Mouse (Mus musculus) WW6 (cell line): ENCODE data around the gene Cnnm2.

ENCODE experiments used
- DNase-seq: peaks from one replicate; pipeline ENCODE4 v3.0.0-alpha.2; 2013; ENCODE audit warnings: low read depth, low spot score

Gene Cnnm2

DNA sequence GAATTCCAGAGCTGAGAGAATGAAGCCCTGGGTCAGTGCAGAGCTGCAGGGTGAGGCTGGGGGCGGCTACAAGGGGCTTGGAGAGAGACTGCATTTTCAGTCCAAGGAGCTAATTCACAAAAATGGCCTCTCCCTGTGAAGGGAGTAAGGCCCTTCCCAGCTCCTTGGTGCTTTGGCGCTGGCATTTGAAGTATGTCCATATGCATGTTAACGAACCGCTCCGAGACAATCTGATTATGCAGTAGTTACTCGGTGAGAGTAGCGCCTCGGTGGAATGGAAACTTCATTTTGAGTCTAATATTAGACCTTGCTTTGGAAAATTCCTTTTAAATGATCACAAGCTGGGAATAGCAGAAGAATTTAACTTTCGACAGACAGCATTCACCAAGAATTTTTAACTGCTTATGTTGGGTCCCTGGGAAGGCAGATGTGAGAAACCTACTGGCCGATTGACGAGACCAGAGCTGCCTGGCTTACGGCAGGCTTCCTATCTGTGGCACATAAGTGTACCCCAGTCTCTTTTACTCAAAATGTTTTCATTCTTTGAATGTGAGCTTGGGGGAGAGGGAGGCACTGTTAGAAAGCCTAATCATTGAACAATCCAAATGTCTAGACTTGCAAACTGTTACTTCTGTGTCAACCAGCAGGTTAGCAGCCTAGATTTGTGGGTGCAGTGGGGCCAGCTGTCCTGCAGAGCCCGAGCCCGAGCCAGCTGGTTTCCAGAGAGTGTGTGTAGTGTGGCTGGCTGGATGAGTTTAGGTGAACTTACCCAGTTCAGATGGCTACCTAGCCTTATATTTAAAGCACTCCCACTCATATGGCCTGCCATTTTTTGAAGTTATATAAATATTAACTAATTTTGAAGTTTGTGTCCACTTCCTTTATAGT is 87.2 kb downstream of the Cnnm2 start:
- DNase-seq: no peak

DNA sequence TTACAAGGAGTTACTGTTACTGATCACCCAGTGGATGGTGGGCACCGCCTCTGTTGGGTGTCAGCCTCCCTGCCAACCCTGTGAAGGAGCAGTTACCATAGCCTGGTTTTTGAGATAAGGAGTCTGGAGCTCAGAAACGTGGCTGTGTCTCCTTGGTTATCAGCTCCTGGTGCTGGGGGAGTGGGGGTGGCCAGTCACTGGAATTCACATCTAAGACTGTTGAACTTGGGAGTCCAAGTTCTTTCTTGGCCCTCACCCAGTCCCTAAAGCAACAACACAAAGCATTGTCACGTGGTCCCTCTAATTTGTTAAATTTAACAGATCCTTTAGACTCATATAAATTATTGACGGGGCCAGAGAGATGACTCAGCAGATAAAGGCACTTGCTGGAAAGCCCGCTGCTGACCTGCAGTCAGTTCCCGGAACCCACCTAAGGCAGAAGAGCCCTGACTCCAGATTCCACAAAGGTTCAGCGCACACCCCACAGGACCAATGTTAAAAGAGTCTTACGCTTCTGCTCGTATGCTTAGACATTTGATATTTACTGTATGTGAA is 88.1 kb downstream of the Cnnm2 start:
- no peak for DNase-seq

GRCm38 (mm10) chr19:46856232-46856631 is 94.8 kb downstream of the Cnnm2 start:
- DNase-seq: no peak

DNA sequence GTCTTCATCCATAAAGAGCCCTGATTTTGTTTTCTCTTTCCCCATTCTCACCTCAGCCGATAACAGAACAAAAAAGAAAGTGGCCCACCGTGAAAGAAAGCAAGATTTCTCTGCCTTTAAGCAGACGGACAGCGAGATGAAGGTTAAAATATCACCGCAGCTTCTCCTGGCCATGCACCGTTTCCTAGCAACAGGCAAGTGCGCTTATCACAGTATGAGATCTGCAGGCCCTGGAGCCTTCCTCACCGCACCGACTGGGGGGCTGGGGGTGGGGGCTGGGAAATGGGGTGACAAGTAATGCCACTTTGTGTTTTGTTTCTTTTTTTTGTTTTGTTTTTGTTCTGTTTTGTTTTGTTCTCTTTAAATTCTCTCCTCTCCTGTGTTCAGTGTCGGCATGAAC is 95.4 kb downstream of the Cnnm2 start:
- DNase-seq: no peak

- DNase-seq: no peak
These were observed 96.0 kb downstream of the Cnnm2 start for GRCm38 (mm10) chr19:46857277-46857989.

DNA sequence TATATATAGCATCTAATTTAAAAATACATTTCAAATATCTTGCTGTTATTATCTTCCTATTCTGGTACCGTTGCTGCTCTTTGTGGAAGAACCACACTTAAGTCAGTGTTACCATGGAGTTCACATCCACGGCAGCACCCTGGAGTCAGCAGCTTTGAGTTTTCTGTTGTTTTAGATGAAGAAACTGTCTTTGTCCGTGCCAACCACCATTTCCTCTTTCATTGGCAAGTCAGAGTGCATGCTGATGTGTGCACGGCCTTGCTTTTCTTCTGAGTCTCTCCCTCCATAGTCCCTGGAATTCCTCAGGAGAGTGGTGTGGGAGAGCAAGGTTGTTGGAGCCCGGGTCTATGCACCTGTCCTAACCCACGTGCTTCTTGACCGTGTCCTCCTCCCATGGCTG is 96.8 kb downstream of the Cnnm2 start:
- DNase-seq: no peak

GRCm38 (mm10) chr19:46862556-46862955 is 101.2 kb downstream of the Cnnm2 start:
- no peak for DNase-seq

DNA sequence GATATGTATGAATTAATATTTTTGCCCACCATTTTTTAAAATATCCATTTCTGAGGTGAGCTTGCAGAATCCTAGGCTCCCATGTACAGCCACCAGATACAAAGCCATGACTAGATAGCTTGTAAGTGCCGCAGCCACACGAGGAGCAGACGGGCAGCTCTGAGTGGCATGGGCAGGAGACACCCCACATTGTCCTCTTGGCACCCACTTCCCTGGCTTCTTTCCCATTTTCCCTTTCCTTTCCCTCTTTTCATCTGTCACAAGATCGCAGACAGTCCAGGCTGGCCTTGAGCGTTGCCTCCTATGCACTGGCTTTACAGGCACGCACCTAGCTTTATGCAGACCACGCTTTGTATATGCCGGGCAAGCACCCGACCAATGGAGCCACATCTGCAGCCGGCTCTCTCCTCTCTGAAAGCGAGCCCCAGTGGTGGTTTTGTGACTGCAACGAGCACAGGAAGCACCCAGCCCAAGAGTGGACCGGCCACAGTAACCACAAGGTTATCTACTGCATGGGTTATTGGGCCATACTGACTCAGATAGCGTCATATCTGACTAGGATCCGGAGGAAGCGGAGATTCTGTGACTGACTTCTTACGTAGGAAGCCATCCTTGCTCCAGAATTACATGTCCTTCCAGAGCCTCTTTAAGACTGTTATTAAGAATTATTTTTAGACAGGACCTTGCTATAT is 102.0 kb downstream of the Cnnm2 start:
- DNase-seq: no peak

DNA sequence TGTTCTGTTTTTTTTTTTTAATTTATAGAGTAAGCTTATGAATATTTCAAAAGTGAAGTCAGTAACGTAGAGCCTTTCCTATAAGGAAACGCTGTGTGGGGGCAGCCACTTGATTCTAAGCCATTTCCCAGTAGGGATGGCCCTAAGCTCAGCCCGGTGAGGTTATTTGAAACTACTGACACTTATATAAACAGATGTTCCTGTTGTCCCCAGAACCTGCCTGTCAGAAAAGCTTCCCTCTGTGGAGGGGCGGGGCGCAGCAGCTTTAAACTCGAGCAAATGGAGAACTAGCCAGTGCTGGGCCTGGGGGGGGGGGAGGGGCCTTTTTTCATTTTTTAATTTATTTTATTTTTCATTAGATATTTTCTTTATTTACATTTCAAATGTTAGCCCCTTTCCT is 102.7 kb downstream of the Cnnm2 start:
- no peak for DNase-seq

- DNase-seq: no peak
These were observed 103.4 kb downstream of the Cnnm2 start for GRCm38 (mm10) chr19:46864731-46865331.

GRCm38 (mm10) chr19:46865381-46865780 is 104.0 kb downstream of the Cnnm2 start:
- no peak for DNase-seq

- no peak for DNase-seq
These were observed 107.7 kb downstream of the Cnnm2 start for GRCm38 (mm10) chr19:46869049-46869448.

- peak; percentile 54 for DNase-seq
These were observed 108.1 kb downstream of the Cnnm2 start for GRCm38 (mm10) chr19:46869526-46869925.

- DNase-seq: no peak
These were observed 109.7 kb downstream of the Cnnm2 start for GRCm38 (mm10) chr19:46871096-46871495.

DNA sequence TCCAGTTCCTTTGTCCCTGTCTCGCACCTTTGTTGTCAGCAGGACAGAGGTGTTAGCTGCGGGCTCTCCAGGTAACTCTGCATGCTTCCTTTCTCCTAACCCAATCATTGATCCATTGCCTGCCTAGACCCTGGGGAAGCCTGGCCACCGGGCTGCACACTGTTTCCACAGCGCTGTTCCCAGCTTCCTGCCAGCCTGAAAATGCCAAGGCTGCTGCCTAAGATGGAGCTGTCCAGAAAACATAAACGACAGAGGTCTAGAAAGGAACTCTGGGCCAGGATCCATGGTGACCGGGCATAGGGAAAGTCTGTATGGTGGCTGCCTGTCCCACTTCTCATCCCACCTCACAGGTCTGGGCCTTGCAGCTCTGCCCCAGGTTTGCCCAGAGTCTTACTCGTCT is 110.3 kb downstream of the Cnnm2 start:
- no peak for DNase-seq

DNA sequence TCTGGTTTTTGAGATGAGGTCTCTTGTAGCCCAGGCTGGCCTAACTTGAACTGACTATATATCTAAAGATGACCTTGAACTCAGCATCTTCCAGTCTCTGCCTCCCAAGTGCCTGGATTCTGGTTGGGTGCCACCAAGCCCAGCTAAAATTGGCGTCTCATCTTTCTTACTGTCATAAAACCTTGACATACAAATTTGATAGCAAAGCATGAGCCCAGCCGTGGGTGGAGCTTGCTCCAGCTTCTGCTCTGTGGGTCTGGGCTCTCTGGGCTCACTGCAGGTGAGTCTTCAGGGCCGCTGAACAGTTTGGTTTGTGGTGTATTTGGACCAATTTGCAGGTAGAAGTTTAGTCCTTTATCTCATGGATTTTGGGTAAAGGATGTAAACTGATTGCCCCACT is 112.5 kb downstream of the Cnnm2 start:
- no peak for DNase-seq

- peak; percentile 45 for DNase-seq
These were observed 114.4 kb downstream of the Cnnm2 start for GRCm38 (mm10) chr19:46875790-46876189.

GRCm38 (mm10) chr19:46877886-46878285 is 116.5 kb downstream of the Cnnm2 start:
- DNase-seq: no peak

GRCm38 (mm10) chr19:46878346-46878745 is 117.0 kb downstream of the Cnnm2 start:
- DNase-seq: no peak

- no peak for DNase-seq
These were observed 118.5 kb downstream of the Cnnm2 start for GRCm38 (mm10) chr19:46879876-46880275.

DNA sequence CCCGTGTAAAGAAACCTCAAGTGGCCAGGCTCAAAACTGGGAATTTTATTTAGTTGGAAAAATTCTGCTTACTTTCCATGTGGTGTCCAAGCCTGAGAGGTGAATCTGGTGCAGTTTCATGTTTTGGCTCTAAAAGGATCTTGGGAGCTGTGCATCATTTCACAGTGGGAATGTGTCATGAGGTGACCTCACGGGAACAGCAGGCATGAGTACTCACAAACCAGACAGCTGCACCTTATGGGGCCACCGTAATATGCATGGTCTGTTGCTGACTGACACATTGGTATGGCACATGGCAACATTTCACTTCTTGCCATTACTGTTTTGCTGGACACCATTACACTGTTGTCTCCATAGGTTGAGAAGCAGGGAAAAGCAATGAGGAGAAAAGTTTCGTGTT is 124.0 kb downstream of the Cnnm2 start:
- no peak for DNase-seq

GRCm38 (mm10) chr19:46886826-46887225 is 125.4 kb downstream of the Cnnm2 start:
- DNase-seq: no peak
